Mouse (Mus musculus) E14TG2a.4 (cell line): Measurements from ENCODE around the gene Klhl8.

ENCODE experiments used
- H3K27me3 ChIP-seq: 2 replicates; pipeline ENCODE4 v1.6.1; 2014; ENCODE audit warnings: low read length, control low read depth; ENCODE audit not compliant: insufficient read depth
- H3K36me3 ChIP-seq: 2 replicates; pipeline ENCODE4 v1.6.1; 2014; ENCODE audit warnings: low read length, control low read depth; ENCODE audit not compliant: insufficient read depth
- H3K4me1 ChIP-seq: replicated peaks from 2 replicates; pipeline ENCODE4 v1.6.1; 2014; ENCODE audit warnings: low read depth, low read length, control low read depth
- H3K4me3 ChIP-seq: replicated peaks from 2 replicates; pipeline ENCODE4 v1.5.1; 2014; ENCODE audit warnings: mild to moderate bottlenecking, low read length
- H3K9me3 ChIP-seq: 2 replicates; pipeline ENCODE4 v1.6.1; 2014; ENCODE audit warnings: low read length, control low read depth
- CTCF ChIP-seq: conservative IDR thresholded peaks from 2 replicates; pipeline ENCODE4 v1.5.1; 2014; ENCODE audit warnings: low read length
- NANOG ChIP-seq: IDR thresholded peaks from 2 replicates; pipeline ENCODE4 v1.6.1; 2014; ENCODE audit warnings: borderline replicate concordance, low read length, mixed read lengths
- POU5F1 ChIP-seq: IDR thresholded peaks from 2 replicates; pipeline ENCODE4 v1.6.1; 2014; ENCODE audit warnings: low read length, borderline replicate concordance

Gene Klhl8

DNA sequence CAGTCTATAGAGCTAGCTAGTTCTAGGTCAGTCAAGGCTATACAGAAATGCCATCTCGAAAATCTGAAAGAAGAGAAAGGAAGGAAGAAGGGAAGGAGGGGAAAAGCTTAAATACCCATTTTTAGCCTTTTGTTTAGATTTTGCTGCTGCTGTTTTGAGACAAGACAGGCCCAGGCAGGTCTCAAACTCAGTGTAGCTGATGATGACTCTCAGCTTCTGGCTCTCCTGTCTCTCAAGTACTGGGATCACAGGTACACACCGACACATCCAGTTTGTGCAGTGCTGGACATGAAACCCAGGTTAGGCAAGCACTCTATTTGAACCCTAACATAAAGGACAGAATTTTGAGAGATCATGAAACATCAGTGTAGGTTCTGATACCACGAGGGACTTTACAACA, 1.6 kb downstream of the Klhl8 start:
- Histone ChIP-seq H3K4me1 (peaks cover 15% of the 10 kb centered on the region), H3K4me3 (no peak overlapping the region), H3K27me3 (peaks cover 12% of the 10 kb centered on the region), H3K9me3 (no peaks in the 10 kb centered on the region), H3K36me3 (no peaks in the 10 kb centered on the region)
- TF ChIP-seq POU5F1 (no peak), NANOG (no peak), CTCF (no peak)

DNA sequence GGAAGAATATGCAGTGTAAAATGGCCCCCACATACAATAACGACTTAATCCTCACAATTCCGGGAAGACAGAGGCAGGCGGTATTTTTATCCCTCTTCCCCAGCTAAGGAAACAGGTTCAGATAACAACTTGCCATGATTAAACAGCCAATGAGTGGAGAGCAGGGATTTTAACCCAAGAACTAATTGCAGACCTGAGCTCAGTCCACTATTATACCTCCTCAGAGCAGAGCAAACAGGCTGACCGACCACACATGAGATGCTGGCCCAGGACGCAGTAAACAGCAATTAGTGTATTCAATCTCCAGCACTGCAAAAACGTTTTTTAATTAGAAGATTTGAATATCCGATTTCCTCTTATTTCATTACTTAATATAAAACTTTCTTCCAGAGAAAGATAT, 2.2 kb downstream of the Klhl8 start:
- no peak overlapping the region for H3K4me3 ChIP-seq
- H3K9me3 ChIP-seq = no peaks in the 10 kb centered on the region
- H3K4me1 ChIP-seq = peaks cover 15% of the 10 kb centered on the region
- H3K36me3 ChIP-seq = no peaks in the 10 kb centered on the region
- no peak for TF ChIP-seq POU5F1
- no peak for TF ChIP-seq NANOG
- no peak for TF ChIP-seq CTCF
- H3K27me3 ChIP-seq = peaks cover 12% of the 10 kb centered on the region

DNA sequence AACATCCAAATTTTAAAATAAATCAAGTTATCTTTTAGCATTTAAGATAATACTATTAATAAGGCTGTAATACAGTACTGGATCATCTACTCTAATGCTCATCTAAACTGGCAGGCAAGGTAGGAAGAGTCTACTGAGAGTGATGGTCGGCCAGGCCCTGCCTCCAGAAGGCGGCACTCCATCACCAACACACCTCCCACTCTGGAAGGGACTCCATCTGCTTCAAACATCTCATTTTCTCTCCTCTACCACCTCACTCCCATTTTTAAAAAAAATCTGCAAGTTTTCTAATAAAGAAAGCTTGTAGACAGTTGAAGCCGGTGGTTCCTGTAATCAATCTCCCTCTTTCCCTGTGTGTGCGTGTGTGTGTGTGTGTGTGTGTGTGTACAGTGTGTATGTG, 3.2 kb downstream of the Klhl8 start:
- H3K4me3 ChIP-seq = no peak overlapping the region
- peaks cover 5% of the 10 kb centered on the region; the same call in 1 of the 2 replicates for H3K27me3 ChIP-seq
- no peaks in the 10 kb centered on the region for H3K9me3 ChIP-seq

DNA sequence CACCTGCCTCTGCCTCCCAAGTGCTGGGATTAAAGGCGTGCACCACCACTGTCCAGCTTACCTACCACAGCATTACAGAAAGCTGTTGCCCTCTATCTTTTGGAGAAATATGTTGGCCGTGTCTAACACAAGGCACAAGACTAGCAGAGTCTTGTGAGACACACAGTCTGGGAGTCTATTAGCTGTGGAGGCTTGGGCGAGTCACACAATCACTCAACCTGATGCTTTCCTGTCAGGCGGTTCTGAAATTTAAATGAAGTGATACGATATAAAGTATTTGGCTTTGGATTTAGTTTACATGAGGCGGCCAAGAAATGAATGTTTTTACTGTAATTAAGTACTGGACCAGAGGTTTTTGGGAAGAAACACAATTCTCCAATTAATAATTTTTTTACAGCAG, 4.9 kb downstream of the Klhl8 start:
- TF ChIP-seq NANOG = no peak
- no peak for TF ChIP-seq CTCF
- no peak for TF ChIP-seq POU5F1
- Histone ChIP-seq H3K4me1 (peaks cover 29% of the 10 kb centered on the region), H3K4me3 (no peak overlapping the region), H3K36me3 (no peaks in the 10 kb centered on the region), H3K27me3 (no peaks in the 10 kb centered on the region), H3K9me3 (no peaks in the 10 kb centered on the region)

More for the DNA sequence above, 3.2 kb downstream of the Klhl8 start:
- no peaks in the 10 kb centered on the region for H3K36me3 ChIP-seq
- no peak for TF ChIP-seq NANOG
- TF ChIP-seq POU5F1 = no peak
- no peak for TF ChIP-seq CTCF
- peaks cover 18% of the 10 kb centered on the region for H3K4me1 ChIP-seq

DNA sequence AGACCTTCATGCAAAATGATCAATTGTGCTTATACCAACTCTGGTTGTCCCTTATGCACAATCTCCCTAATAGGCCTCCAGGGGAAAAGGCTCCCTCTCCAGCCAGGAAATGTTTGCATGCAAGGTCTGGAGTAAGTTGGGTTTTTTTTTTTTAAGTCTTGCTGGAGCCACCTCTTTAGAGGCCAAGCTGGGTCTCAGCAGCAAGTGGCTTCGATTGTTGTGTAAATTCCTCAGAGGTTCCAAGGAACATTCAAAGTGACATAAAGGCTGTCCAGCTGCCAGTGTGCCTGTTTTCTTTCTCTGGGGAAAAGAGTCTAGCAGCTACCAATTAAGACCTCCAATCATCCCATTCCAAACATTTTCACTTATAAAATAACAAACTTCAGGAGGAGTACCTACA, 12.7 kb downstream of the Klhl8 start:
- H3K4me1 ChIP-seq = peaks cover 34% of the 10 kb centered on the region
- H3K9me3 ChIP-seq = no peaks in the 10 kb centered on the region
- 0 out of 2 replicates have a peak, but pooled peaks cover 3% of the 10 kb centered on the region for H3K36me3 ChIP-seq
- no peaks in the 10 kb centered on the region for H3K27me3 ChIP-seq
- TF ChIP-seq POU5F1 = no peak
- no peak for TF ChIP-seq NANOG
- TF ChIP-seq CTCF = no peak
- no peak overlapping the region for H3K4me3 ChIP-seq

DNA sequence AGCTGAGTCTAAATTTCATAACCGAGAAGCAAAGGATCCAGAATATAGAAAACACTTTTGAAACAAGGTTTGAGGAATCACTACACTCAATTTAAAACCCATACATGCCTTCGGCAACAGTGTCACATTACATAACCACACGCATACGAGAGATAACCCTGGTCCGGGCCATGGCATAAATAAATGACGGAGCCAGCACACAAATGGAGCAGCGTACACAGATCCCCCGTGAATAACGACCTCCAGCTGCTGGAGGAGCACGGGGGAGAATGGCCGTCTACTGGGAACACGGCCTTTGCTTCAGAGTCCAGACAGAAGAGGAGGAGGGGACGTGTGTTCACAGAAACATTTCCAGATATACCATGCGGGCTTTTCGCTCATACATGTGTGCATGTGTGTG, 21.3 kb downstream of the Klhl8 start:
- H3K4me3 ChIP-seq = no peak overlapping the region
- no peaks in the 10 kb centered on the region for H3K27me3 ChIP-seq
- TF ChIP-seq CTCF = no peak
- TF ChIP-seq POU5F1 = no peak
- H3K36me3 ChIP-seq = peaks cover 23% of the 10 kb centered on the region
- H3K9me3 ChIP-seq = no peaks in the 10 kb centered on the region
- peaks cover 11% of the 10 kb centered on the region; the same call in 1 of the 2 replicates for H3K4me1 ChIP-seq

DNA sequence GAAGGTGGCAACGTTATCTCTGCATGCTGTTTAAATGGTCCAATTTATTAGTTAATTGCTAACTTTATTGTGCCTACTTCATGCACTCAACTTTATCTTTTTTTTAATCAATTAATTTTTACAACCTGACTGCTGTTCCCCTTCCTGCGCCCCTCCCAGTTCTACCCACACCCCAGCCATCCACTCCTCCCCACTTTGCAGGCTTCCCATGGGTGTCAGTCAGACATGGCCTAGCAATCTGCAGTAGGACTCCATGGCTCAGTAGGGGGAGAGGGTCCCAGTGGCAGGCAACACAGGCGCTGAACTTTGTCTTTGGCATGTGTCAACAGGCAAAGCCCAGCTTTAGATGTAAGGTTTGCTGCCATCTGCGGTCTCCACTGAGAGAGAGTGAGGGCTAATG, 47.3 kb downstream of the Klhl8 start:
- no peaks in the 10 kb centered on the region for H3K27me3 ChIP-seq
- peaks cover 27% of the 10 kb centered on the region for H3K4me1 ChIP-seq
- no peak for TF ChIP-seq NANOG
- no peak overlapping the region for H3K4me3 ChIP-seq
- no peaks in the 10 kb centered on the region for H3K9me3 ChIP-seq
- H3K36me3 ChIP-seq = peaks cover 66% of the 10 kb centered on the region

DNA sequence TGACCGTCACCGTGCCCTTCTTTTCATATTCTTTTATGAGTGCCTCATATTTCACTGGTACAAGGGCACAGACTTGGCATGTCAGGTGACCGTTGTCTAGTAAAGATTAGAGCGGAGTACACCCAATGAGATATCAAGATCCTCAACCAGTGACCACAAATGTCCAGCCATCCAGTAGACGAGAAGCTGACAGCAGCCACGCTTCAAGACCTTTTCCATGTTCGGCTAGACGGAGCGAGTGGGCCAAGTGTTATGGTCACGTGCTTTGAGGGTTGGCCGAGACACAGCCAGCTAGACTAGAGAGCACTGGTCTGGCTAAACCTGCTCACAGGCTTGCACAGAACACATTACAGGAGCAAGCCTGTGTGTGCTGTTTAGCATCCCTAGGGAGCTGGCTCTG, 50.4 kb downstream of the Klhl8 start:
- Histone ChIP-seq H3K9me3 (no peaks in the 10 kb centered on the region), H3K4me1 (peaks cover 25% of the 10 kb centered on the region), H3K27me3 (no peaks in the 10 kb centered on the region), H3K36me3 (peaks cover 55% of the 10 kb centered on the region), H3K4me3 (no peak overlapping the region)
- TF ChIP-seq POU5F1 = no peak
- TF ChIP-seq CTCF = no peak
- no peak for TF ChIP-seq NANOG

DNA sequence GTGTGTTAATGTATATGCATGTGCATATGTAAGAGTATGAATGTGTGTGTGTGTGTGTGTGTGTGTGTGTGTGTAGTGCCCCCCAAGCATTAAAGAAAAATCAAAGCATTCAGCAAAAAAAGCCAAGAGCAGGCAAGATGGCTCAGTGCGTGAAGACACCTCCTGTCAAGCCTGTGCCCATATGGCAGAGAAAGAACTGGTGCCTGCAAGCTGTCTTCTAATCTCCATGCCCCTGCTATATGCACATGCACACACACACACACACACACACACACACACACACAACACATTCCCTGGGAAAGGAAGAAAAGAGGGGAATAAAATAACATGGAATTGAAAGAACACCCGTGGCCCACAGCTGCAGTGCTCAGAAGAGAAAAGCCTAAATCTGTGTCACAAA, 53.9 kb downstream of the Klhl8 start:
- no peaks in the 10 kb centered on the region for H3K9me3 ChIP-seq
- no peak for TF ChIP-seq CTCF
- no peak for TF ChIP-seq NANOG
- TF ChIP-seq POU5F1 = no peak
- H3K4me1 ChIP-seq = peaks cover 28% of the 10 kb centered on the region
- H3K4me3 ChIP-seq = no peak overlapping the region
- no peaks in the 10 kb centered on the region for H3K27me3 ChIP-seq
- peaks cover 62% of the 10 kb centered on the region for H3K36me3 ChIP-seq
